Mouse (Mus musculus) midbrain, embryonic 16.5 days (tissue): Measurements from ENCODE around the gene Nme4. TPM values are rescaled to one million over a fixed set of nuclear protein-coding genes. Genes with fewer than 3 reads are reported as not detected.

Source experiments
- ATAC-seq: fragments of 200-750 bp; cut with Nextera tagmentation; 2 replicates; pipeline ENCODE4 v1.8.0; 2017; ENCODE audit warnings: moderate TSS enrichment
- H3K27ac ChIP-seq: fragments of 300-500 bp; sonication (generic); 2 replicates; pipeline ENCODE4 v1.5.1; 2014; ENCODE audit warnings: mild to moderate bottlenecking, low read length, mixed read lengths
- H3K27me3 ChIP-seq: fragments of 300-500 bp; sonication (generic); 2 replicates; pipeline ENCODE4 v1.6.1; 2014; ENCODE audit warnings: low read depth, low read length, mixed read lengths; ENCODE audit not compliant: control insufficient read depth, insufficient read depth
- H3K36me3 ChIP-seq: fragments of 300-500 bp; sonication (generic); 2 replicates; pipeline ENCODE4 v1.6.1; 2014; ENCODE audit warnings: mild to moderate bottlenecking, low read length, moderate library complexity, mixed read lengths; ENCODE audit not compliant: control insufficient read depth, insufficient read depth
- H3K4me1 ChIP-seq: fragments of 300-500 bp; sonication (generic); 2 replicates; pipeline ENCODE4 v1.6.1; 2014; ENCODE audit warnings: mild to moderate bottlenecking, low read length, mixed read lengths; ENCODE audit not compliant: control insufficient read depth, insufficient read depth
- H3K4me2 ChIP-seq: fragments of 300-500 bp; sonication (generic); 2 replicates; pipeline ENCODE4 v1.6.1; 2014; ENCODE audit warnings: mild to moderate bottlenecking, low read length, mixed read lengths
- H3K4me3 ChIP-seq: fragments of 300-500 bp; sonication (generic); 2 replicates; pipeline ENCODE4 v1.5.1; 2014; ENCODE audit warnings: low read depth, mild to moderate bottlenecking, low read length, moderate library complexity, mixed read lengths
- H3K9ac ChIP-seq: fragments of 300-500 bp; sonication (generic); 2 replicates; pipeline ENCODE4 v1.6.1; 2014; ENCODE audit warnings: low read depth, low read length, mixed read lengths
- H3K9me3 ChIP-seq: fragments of 300-500 bp; sonication (generic); replicated peaks from 2 replicates; pipeline ENCODE4 v1.6.1; 2014; ENCODE audit warnings: mild to moderate bottlenecking, low read length, mixed read lengths; ENCODE audit not compliant: control insufficient read depth, poor library complexity, severe bottlenecking
- WGBS: fragments of 180-500 bp; shearing (Covaris S2); extraction: QIAGEN DNeasy Blood & Tissue Kit; methylation state at CpG from one replicate; pipeline ENCODE4 v1.1.7; 2014; 5-methylcytosine and 5-hydroxymethylcytosine counted together
- polyA plus RNA-seq: library from polyadenylated mRNA; unstranded; fragments of >200 nt; fragmentation: Nextera tagmentation; extraction: Ambion mirVana; gene quantifications from 2 replicates; pipeline ENCODE4 v1.2.1, GENCODE M21; 2015

Gene Nme4
- polyA plus RNA-seq, 1 experiment from 2014 or later: 16.8 TPM

DNA sequence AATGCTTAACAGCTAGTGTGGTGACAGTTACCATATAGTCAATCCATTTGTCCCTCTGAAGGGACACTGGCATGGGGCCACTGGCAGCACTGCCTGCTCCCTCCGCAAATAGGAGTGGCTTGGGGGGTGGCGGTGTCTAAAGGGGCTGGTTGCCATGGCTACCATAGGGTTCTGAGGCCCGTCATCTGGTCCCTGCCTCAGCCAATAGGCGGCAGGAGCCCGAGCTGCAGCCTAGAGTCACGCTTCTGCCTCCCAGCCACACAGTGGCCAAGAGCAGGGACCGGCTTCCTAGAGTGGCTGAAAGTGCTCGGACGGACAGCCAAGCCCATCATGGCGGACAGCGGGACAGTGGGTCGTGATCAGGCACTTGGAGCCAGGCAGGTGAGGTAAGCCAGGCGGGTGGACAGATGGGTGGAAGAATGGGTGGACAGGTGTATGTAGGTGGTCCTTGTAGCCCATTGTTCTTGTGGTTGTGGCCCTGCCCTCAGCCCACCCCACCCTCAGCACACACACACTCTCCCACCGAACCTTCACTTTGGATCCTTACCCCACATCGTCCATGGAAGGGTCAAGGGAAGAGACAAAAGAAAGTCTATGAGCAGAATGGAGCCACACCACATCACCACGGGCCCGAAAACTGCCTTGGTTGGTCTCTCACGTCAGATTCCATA is 35.8 kb upstream of the Nme4 start:
- peak overlapping the region; percentile 75 for H3K4me2 ChIP-seq
- WGBS: 29% methylated on average over 18 of the region's 18 CpGs
- ATAC-seq: peak; percentile 86
- peak overlapping the region; percentile 82 for H3K27ac ChIP-seq
- no peaks in the 10 kb centered on the region for H3K27me3 ChIP-seq
- no peaks in the 10 kb centered on the region for H3K9me3 ChIP-seq
- peaks cover 20% of the 10 kb centered on the region for H3K36me3 ChIP-seq
- H3K4me3 ChIP-seq: peak overlapping the region; percentile 44
- peaks cover 16% of the 10 kb centered on the region for H3K4me1 ChIP-seq
- peak overlapping the region; percentile 72 for H3K9ac ChIP-seq

DNA sequence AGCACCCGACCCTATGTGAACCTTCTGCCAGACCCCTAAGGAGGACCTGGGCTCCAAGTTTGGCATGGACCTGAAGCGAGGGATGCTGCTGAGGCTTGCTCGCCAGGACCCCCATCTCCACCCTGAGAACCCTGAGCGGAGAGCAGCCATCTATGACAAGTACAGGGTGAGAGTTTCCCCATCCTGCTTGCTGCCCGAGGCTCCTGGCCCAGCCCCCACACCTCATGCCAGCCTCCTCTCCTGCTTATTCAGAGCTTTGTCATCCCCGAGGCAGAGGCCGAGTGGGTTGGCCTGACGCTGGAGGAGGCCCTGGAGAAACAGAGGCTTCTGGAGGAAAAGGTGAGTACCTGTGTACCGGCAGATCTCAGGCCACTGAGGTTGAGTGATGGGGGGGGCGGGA is 29.8 kb upstream of the Nme4 start:
- Histone ChIP-seq H3K4me2 (no peak overlapping the region), H3K9ac (no peak overlapping the region), H3K9me3 (no peaks in the 10 kb centered on the region), H3K27me3 (no peaks in the 10 kb centered on the region), H3K4me1 (peaks cover 8% of the 10 kb centered on the region), H3K36me3 (peaks cover 24% of the 10 kb centered on the region), H3K4me3 (no peak overlapping the region), H3K27ac (no peak overlapping the region)
- ATAC-seq: no peak
- 90% methylated on average over 10 of the region's 10 CpGs for WGBS

DNA sequence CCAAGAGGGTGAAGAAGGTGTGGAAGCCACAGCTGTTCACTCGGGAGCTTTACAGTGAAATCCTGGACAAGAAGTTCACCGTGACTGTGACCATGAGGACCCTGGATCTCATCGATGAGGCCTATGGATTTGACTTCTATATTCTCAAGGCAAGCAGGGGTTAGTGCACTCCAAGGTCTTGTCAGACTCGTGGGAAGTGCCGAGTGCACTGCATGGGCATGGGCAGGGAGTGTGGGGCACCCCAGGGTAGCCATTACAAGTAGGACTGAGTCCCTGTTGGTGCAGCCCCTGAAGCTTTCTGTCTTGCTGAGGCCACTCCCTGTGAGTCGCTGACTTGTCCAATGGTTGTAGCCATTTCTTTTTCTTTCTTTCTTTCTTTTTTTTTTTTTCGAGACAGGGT is 29.2 kb upstream of the Nme4 start:
- H3K4me3 ChIP-seq: peak overlapping the region; percentile 70; the same call in 1 of the 2 replicates
- no peaks in the 10 kb centered on the region for H3K9me3 ChIP-seq
- H3K27me3 ChIP-seq: no peaks in the 10 kb centered on the region
- no peak overlapping the region for H3K9ac ChIP-seq
- H3K27ac ChIP-seq: no peak overlapping the region
- 87% methylated on average over 7 of the region's 7 CpGs for WGBS
- H3K4me1 ChIP-seq: peaks cover 8% of the 10 kb centered on the region
- peaks cover 19% of the 10 kb centered on the region for H3K36me3 ChIP-seq
- ATAC-seq: no peak
- H3K4me2 ChIP-seq: peak overlapping the region; percentile 82

DNA sequence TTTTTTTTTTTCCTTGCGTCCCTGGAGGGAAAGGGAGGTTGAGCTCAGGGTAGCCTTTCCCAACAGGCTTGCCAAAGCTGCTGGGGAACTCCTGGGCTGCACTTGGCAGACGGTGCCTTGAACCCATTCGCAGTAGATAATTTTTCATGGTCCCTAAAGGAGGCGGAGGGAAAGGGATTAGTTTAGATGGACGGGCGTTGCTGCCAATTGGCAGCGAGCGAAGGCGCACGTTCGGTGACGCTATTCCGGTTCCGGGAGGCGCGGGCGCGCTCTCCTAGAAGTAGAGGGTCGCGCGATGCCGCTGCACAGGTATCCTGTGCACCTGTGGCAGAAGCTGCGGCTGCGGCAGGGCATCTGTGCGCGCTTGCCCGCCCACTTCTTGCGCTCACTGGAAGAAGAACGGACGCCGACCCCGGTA is 27.9 kb upstream of the Nme4 start, which contains the start of gene Mrpl28:
Mrpl28 (plus strand) TSS at position 234 of the 418 bp plus-strand sequence.
- WGBS: under 1% methylated on average over 32 of the region's 32 CpGs
- H3K9me3 ChIP-seq: no peaks in the 10 kb centered on the region
- H3K4me1 ChIP-seq: peaks cover 8% of the 10 kb centered on the region
- 0 out of 2 replicates have a peak within 1 kb of the TSS, but pooled peaks have one; percentile 31 for H3K27ac ChIP-seq
- H3K4me2 ChIP-seq: peak within 1 kb of the TSS; percentile 82
- H3K27me3 ChIP-seq: no peaks in the 10 kb centered on the region; the same call in 1 of the 2 replicates
- H3K36me3 ChIP-seq: peaks cover 15% of the 10 kb centered on the region
- ATAC-seq: peak; percentile 93
- peak within 1 kb of the TSS; percentile 69 for H3K9ac ChIP-seq
- peak within 1 kb of the TSS; percentile 70 for H3K4me3 ChIP-seq

DNA sequence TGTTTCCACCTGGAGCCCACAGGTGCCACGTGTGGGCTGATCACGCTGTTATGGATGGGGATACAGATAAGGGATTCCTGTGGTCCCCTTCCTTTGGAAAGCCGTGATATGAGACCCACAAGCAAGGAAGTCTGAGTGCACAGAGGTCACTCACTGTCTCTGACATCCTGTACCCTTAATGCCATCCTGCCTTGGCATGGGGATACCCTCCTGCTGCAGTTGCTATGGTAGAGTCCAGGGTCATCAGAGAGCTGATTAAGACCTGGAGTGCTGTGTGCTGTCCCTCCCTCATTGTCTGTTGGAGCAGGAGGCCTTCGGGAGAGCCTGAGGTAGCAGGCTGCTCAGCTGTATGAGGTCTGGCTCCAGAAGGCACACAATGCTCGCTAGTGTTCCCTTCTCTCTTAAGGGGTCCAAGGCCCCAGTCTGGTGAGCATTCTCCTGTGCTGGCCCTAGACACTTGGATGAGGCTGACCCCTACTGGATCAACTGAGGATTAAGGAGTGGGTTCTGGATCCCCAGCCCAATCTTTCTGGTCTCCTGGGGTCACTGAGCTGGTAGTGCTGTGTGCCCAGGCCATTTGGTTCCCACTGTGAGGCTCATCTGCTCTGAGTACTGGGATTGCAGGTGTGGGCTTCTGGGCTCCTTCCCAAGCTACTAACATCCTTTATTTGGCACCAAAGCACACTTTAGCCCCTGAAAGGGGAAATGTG is 27.2 kb upstream of the Nme4 start:
- no peak overlapping the region for H3K9ac ChIP-seq
- peaks cover 8% of the 10 kb centered on the region for H3K4me1 ChIP-seq
- peaks cover 15% of the 10 kb centered on the region for H3K36me3 ChIP-seq
- no peak overlapping the region for H3K4me2 ChIP-seq
- no peaks in the 10 kb centered on the region for H3K9me3 ChIP-seq
- 60% methylated on average over 5 of the region's 5 CpGs for WGBS
- no peaks in the 10 kb centered on the region; the same call in 1 of the 2 replicates for H3K27me3 ChIP-seq
- no peak overlapping the region for H3K27ac ChIP-seq
- no peak overlapping the region for H3K4me3 ChIP-seq
- ATAC-seq: no peak

DNA sequence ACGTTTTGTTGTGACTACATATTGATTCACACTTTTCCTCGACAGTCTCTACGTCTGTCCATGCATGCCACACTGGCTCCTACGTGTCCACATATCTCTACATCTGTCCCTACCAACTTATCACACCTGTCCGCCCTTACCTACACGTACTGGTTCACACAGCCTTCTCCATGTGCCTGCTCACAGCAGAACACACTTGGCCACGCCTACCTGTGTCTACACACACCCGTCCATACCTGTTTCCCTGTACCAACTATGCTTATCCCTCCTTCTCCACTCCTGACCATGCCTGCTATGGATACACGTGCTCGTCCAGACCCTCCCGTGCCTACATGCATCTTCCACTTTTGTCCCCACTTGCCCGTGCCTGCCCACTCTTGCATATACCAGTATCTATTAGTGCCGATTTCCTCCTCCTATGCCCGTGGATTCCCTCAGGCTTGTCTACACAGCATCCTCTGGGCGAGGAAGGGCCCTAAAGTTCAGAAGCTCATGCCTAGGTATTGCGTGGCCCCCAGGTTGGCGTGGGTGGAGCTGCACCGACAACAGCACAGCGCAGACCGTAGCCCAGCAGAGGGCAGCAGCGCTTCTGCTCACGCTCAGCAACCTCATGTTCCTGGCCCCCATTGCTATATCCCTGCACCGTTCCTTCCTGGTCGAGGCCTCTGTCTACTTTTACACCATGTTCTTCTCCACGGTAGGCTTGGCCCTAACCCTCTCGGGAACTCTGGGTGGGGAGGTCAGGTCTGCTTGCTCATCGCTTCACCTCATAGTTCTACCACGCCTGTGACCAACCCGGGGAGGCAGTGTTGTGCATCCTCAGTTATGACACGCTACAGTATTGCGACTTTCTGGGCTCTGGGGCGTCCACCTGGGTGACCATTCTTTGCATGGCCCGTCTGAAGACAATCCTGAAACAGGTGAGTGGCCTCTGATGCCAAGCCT is 24.6 kb upstream of the Nme4 start:
- no peak for ATAC-seq
- Histone ChIP-seq H3K27me3 (peaks cover 10% of the 10 kb centered on the region), H3K27ac (no peak overlapping the region), H3K36me3 (no peaks in the 10 kb centered on the region), H3K4me1 (peaks cover 8% of the 10 kb centered on the region), H3K9ac (no peak overlapping the region), H3K4me2 (peak overlapping the region; percentile 10), H3K4me3 (no peak overlapping the region), H3K9me3 (no peaks in the 10 kb centered on the region)
- WGBS: 47% methylated on average over 33 of the region's 33 CpGs

DNA sequence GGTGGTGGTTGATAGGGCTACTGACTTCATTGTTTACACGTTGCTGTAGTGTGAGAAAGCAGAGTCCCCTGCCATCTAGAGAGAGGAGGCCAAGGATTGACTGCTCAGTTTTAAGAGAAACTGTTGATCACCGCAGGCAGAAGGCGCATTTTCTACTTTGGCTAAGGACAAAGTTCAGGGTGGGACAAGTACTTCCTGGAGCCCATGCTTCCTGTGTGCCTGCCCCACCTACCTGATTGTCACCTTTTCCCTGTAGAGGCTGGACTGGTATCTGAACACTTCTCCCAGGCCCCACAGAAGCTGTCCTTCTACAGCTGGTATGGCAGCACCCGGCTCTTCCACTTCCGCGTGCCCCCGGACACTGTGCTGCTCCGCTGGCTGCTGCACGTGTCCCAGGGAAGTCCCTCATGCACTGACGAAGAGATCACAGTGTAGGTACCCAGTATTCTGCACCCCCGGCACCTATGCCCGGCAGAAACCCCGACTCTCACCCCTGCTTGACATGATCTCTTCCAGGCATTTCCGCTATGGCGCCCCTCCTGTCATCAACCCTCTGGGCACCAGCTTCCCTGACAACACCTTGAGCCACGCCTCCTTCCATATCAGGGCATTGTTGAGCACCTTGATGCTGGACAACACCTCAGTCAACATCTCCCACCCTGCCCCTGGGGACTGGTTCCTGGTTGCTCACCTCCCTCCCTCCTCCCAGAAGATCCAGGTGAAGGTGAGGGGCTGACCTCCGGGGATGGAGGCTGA is 21.3 kb upstream of the Nme4 start:
- H3K4me3 ChIP-seq: no peak overlapping the region
- 85% methylated on average over 17 of the region's 17 CpGs for WGBS
- no peak overlapping the region for H3K9ac ChIP-seq
- no peak overlapping the region for H3K27ac ChIP-seq
- H3K36me3 ChIP-seq: no peaks in the 10 kb centered on the region
- peaks cover 19% of the 10 kb centered on the region for H3K27me3 ChIP-seq
- no peaks in the 10 kb centered on the region for H3K9me3 ChIP-seq
- H3K4me1 ChIP-seq: peaks cover 3% of the 10 kb centered on the region
- ATAC-seq: no peak
- no peak overlapping the region for H3K4me2 ChIP-seq

DNA sequence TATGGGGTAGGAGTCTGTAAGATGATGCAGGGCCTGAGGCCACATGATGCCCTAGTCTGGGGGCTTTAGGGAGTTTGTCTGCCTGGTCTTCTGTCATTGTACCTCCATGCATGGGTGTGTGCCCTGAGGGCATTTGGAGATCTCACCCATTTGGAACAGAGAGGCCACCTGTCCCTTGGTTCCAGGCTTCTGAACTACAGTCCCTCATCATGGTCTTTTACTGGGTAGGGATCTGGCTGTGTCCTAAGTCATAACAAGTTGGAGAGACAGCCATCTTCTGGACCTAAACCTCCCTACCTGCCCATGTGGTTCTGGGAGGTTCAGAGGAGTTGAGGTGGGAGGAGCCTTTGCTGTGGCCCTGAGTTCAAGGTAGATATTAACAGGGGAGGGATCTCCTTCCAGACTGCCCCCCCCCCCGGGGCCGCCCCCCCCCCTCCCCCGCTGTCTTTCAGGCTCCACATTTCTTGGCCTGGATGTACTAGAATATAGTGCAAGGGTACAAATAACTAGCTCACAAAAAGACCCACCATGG is 20.6 kb upstream of the Nme4 start:
- 67% methylated on average over 1 of the region's 3 CpGs for WGBS
- Histone ChIP-seq H3K4me1 (peaks cover 3% of the 10 kb centered on the region), H3K27ac (no peak overlapping the region), H3K36me3 (no peaks in the 10 kb centered on the region), H3K9me3 (no peaks in the 10 kb centered on the region), H3K4me2 (no peak overlapping the region), H3K27me3 (peaks cover 19% of the 10 kb centered on the region), H3K4me3 (no peak overlapping the region), H3K9ac (no peak overlapping the region)
- no peak for ATAC-seq
